Mouse (Mus musculus) embryonic facial prominence, embryonic 14.5 days (tissue): Measurements from ENCODE around the gene Mb21d2. TPM values are rescaled to one million over a fixed set of nuclear protein-coding genes. Genes with fewer than 3 reads are reported as not detected.

Experiments
- ATAC-seq: fragments of 200-750 bp; cut with Nextera tagmentation; 2 replicates; pipeline ENCODE4 v1.8.0; 2017; ENCODE audit warnings: low read depth, moderate number of reproducible peaks, moderate TSS enrichment
- DNase-seq: peaks from one replicate; pipeline ENCODE4 v3.0.0-alpha.2; 2015; ENCODE audit warnings: low spot score
- H3K27ac ChIP-seq: fragments of 300-500 bp; sonication (generic); replicated peaks from 2 replicates; pipeline ENCODE4 v1.5.1; 2014; ENCODE audit warnings: low read depth, mild to moderate bottlenecking, low read length, moderate library complexity
- H3K27me3 ChIP-seq: fragments of 300-500 bp; sonication (generic); replicated peaks from 2 replicates; pipeline ENCODE4 v1.6.1; 2014; ENCODE audit warnings: low read length; ENCODE audit not compliant: control insufficient read depth, insufficient read depth
- H3K36me3 ChIP-seq: fragments of 300-500 bp; sonication (generic); 2 replicates; pipeline ENCODE4 v1.6.1; 2014; ENCODE audit warnings: low read length, mixed read lengths; ENCODE audit not compliant: control insufficient read depth, insufficient read depth
- H3K4me1 ChIP-seq: fragments of 300-500 bp; sonication (generic); 2 replicates; pipeline ENCODE4 v1.6.1; 2014; ENCODE audit warnings: antibody characterized with exemption, low read length; ENCODE audit not compliant: control insufficient read depth, insufficient read depth
- H3K4me2 ChIP-seq: fragments of 300-500 bp; sonication (generic); 2 replicates; pipeline ENCODE4 v1.6.1; 2014; ENCODE audit warnings: low read depth, mild to moderate bottlenecking, low read length, moderate library complexity, mixed read lengths
- H3K4me3 ChIP-seq: fragments of 300-500 bp; sonication (generic); 2 replicates; pipeline ENCODE4 v1.5.1; 2014; ENCODE audit warnings: low read depth, mild to moderate bottlenecking, low read length
- H3K9ac ChIP-seq: fragments of 300-500 bp; sonication (generic); 2 replicates; pipeline ENCODE4 v1.6.1; 2014; ENCODE audit warnings: low read depth, mild to moderate bottlenecking, low read length, moderate library complexity, mixed read lengths
- H3K9me3 ChIP-seq: fragments of 300-500 bp; sonication (generic); 2 replicates; pipeline ENCODE4 v1.6.1; 2016; ENCODE audit warnings: low read length; ENCODE audit not compliant: control insufficient read depth
- WGBS: fragments of 180-500 bp; shearing (Covaris S2); extraction: QIAGEN DNeasy Blood & Tissue Kit; methylation state at CpG from one replicate; pipeline ENCODE4 v1.1.7; 2014; 5-methylcytosine and 5-hydroxymethylcytosine counted together
- polyA plus RNA-seq: library from polyadenylated mRNA; unstranded; fragments of >200 nt; fragmentation: Nextera tagmentation; extraction: Ambion mirVana; gene quantifications from 2 replicates; pipeline ENCODE4 v1.2.1, GENCODE M21; 2014

Gene Mb21d2
- polyA plus RNA-seq, 1 experiment from 2014 or later, result 7.3 TPM

- DNase-seq (no peak), ATAC-seq (no peak)
- no peak overlapping the region for H3K27ac ChIP-seq
- no peak overlapping the region for H3K9ac ChIP-seq
- H3K36me3 ChIP-seq, result 0 out of 2 replicates have a peak, but pooled peaks cover 12% of the 10 kb centered on the region
- 45% methylated on average over 5 of the region's 5 CpGs for WGBS
- H3K4me2 ChIP-seq, result no peak overlapping the region
- H3K4me1 ChIP-seq, result peaks cover 3% of the 10 kb centered on the region
- H3K4me3 ChIP-seq, result no peak overlapping the region
- H3K27me3 ChIP-seq, result no peaks in the 10 kb centered on the region
- H3K9me3 ChIP-seq, result peaks cover 10% of the 10 kb centered on the region; the same call in 1 of the 2 replicates
These were observed 36.2 kb downstream of the Mb21d2 start for GRCm38 (mm10) chr16:28893266-28893665.

- Histone ChIP-seq H3K27ac (no peak overlapping the region), H3K27me3 (no peaks in the 10 kb centered on the region), H3K4me1 (peaks cover 26% of the 10 kb centered on the region), H3K4me2 (no peak overlapping the region), H3K36me3 (0 out of 2 replicates have a peak, but pooled peaks cover 12% of the 10 kb centered on the region), H3K9me3 (peaks cover 10% of the 10 kb centered on the region; the same call in 1 of the 2 replicates), H3K4me3 (no peak overlapping the region), H3K9ac (no peak overlapping the region)
- WGBS, result 60% methylated on average over 9 of the region's 9 CpGs
- ATAC-seq (no peak), DNase-seq (no peak)
These were observed 43.2 kb downstream of the Mb21d2 start for GRCm38 (mm10) chr16:28886201-28886745.

GRCm38 (mm10) chr16:28885474-28885873 lies 44.0 kb downstream of the Mb21d2 start:
- Histone ChIP-seq H3K4me3 (no peak overlapping the region), H3K27ac (no peak overlapping the region), H3K4me1 (peaks cover 34% of the 10 kb centered on the region), H3K36me3 (0 out of 2 replicates have a peak, but pooled peaks cover 12% of the 10 kb centered on the region), H3K9ac (no peak overlapping the region), H3K9me3 (peaks cover 10% of the 10 kb centered on the region; the same call in 1 of the 2 replicates), H3K4me2 (no peak overlapping the region), H3K27me3 (no peaks in the 10 kb centered on the region)
- 82% methylated on average over 8 of the region's 8 CpGs for WGBS
- ATAC-seq, result no peak
- DNase-seq, result no peak

- H3K4me3 ChIP-seq, result no peak overlapping the region
- H3K9me3 ChIP-seq, result peaks cover 6% of the 10 kb centered on the region; the same call in 1 of the 2 replicates
- H3K27ac ChIP-seq, result no peak overlapping the region
- 83% methylated on average over 4 of the region's 5 CpGs for WGBS
- 0 out of 2 replicates have a peak, but pooled peaks cover 8% of the 10 kb centered on the region for H3K36me3 ChIP-seq
- no peaks in the 10 kb centered on the region for H3K27me3 ChIP-seq
- no peak overlapping the region for H3K4me2 ChIP-seq
- no peak for ATAC-seq
- no peak for DNase-seq
- H3K9ac ChIP-seq, result no peak overlapping the region
- H3K4me1 ChIP-seq, result peaks cover 39% of the 10 kb centered on the region
These were observed 44.8 kb downstream of the Mb21d2 start for GRCm38 (mm10) chr16:28884661-28885060.

GRCm38 (mm10) chr16:28883649-28884048 lies 45.8 kb downstream of the Mb21d2 start:
- no peak for ATAC-seq

GRCm38 (mm10) chr16:28882687-28883428 lies 46.6 kb downstream of the Mb21d2 start:
- Histone ChIP-seq H3K36me3 (no peaks in the 10 kb centered on the region), H3K4me3 (no peak overlapping the region), H3K4me2 (no peak overlapping the region), H3K27me3 (no peaks in the 10 kb centered on the region), H3K27ac (no peak overlapping the region), H3K9ac (no peak overlapping the region), H3K4me1 (peaks cover 39% of the 10 kb centered on the region), H3K9me3 (no peaks in the 10 kb centered on the region)
- DNase-seq (peak; percentile 67), ATAC-seq (peak; percentile 12; the same call in 1 of the 2 replicates)
- 52% methylated on average over 21 of the region's 21 CpGs for WGBS

More at GRCm38 (mm10) chr16:28883649-28884048, 45.8 kb downstream of the Mb21d2 start:
- Histone ChIP-seq H3K27me3 (no peaks in the 10 kb centered on the region), H3K9ac (no peak overlapping the region), H3K9me3 (no peaks in the 10 kb centered on the region), H3K4me2 (no peak overlapping the region), H3K27ac (no peak overlapping the region), H3K4me1 (peaks cover 39% of the 10 kb centered on the region), H3K4me3 (no peak overlapping the region), H3K36me3 (no peaks in the 10 kb centered on the region)
- DNase-seq, result no peak
- WGBS, result 68% methylated on average over 8 of the region's 8 CpGs

GRCm38 (mm10) chr16:28881787-28882186 lies 47.7 kb downstream of the Mb21d2 start:
- no peak for DNase-seq
- H3K36me3 ChIP-seq, result no peaks in the 10 kb centered on the region
- ATAC-seq, result no peak
- 48% methylated on average over 8 of the region's 8 CpGs for WGBS
- no peaks in the 10 kb centered on the region for H3K9me3 ChIP-seq
- peaks cover 41% of the 10 kb centered on the region for H3K4me1 ChIP-seq
- no peak overlapping the region for H3K4me2 ChIP-seq
- H3K4me3 ChIP-seq, result no peak overlapping the region
- H3K9ac ChIP-seq, result no peak overlapping the region
- no peaks in the 10 kb centered on the region for H3K27me3 ChIP-seq
- H3K27ac ChIP-seq, result no peak overlapping the region

GRCm38 (mm10) chr16:28880756-28881155 lies 48.7 kb downstream of the Mb21d2 start:
- H3K4me2 ChIP-seq, result peak overlapping the region; percentile 10; the same call in 1 of the 2 replicates
- H3K9me3 ChIP-seq, result no peaks in the 10 kb centered on the region
- H3K27me3 ChIP-seq, result no peaks in the 10 kb centered on the region
- H3K36me3 ChIP-seq, result no peaks in the 10 kb centered on the region
- H3K4me3 ChIP-seq, result no peak overlapping the region
- H3K4me1 ChIP-seq, result peaks cover 36% of the 10 kb centered on the region
- DNase-seq, result peak; percentile 63
- H3K9ac ChIP-seq, result no peak overlapping the region
- no peak overlapping the region for H3K27ac ChIP-seq
- WGBS, result 11% methylated on average over 8 of the region's 8 CpGs
- ATAC-seq, result peak; percentile 60
